Mouse (Mus musculus) forebrain, embryonic 14.5 days (tissue): Measurements from ENCODE around the gene 1700029I15Rik. TPM values are rescaled to one million over a fixed set of nuclear protein-coding genes. Genes with fewer than 3 reads are reported as not detected.

Experiments used
- ATAC-seq: fragments of 200-750 bp; cut with Nextera tagmentation; 2 replicates; pipeline ENCODE4 v1.8.0; 2017; ENCODE audit warnings: mild to moderate bottlenecking, moderate library complexity
- DNase-seq: peaks from one replicate; pipeline ENCODE4 v3.0.0-alpha.2; 2015; ENCODE audit warnings: low spot score
- H3K27ac ChIP-seq: fragments of 300-500 bp; sonication (generic); 2 replicates; pipeline ENCODE4 v1.5.1; 2014; ENCODE audit warnings: low read depth, mild to moderate bottlenecking, control low read depth, low read length, moderate library complexity
- H3K27me3 ChIP-seq: fragments of 300-500 bp; sonication (generic); replicated peaks from 2 replicates; pipeline ENCODE4 v1.6.1; 2014; ENCODE audit warnings: low read length, control low read depth, mixed read lengths; ENCODE audit not compliant: control insufficient read depth, insufficient read depth
- H3K36me3 ChIP-seq: fragments of 300-500 bp; sonication (generic); 2 replicates; pipeline ENCODE4 v1.6.1; 2014; ENCODE audit warnings: low read length, control low read depth; ENCODE audit not compliant: control insufficient read depth, insufficient read depth
- H3K4me1 ChIP-seq: fragments of 300-500 bp; sonication (generic); 2 replicates; pipeline ENCODE4 v1.6.1; 2014; ENCODE audit warnings: antibody characterized with exemption, low read length, control low read depth; ENCODE audit not compliant: control insufficient read depth, insufficient read depth
- H3K4me2 ChIP-seq: fragments of 300-500 bp; sonication (generic); 2 replicates; pipeline ENCODE4 v1.6.1; 2014; ENCODE audit warnings: mild to moderate bottlenecking, control low read depth, low read length
- H3K4me3 ChIP-seq: fragments of 300-500 bp; sonication (generic); 2 replicates; pipeline ENCODE4 v1.5.1; 2014; ENCODE audit warnings: low read depth, low read length, control low read depth
- H3K9ac ChIP-seq: fragments of 300-500 bp; sonication (generic); 2 replicates; pipeline ENCODE4 v1.6.1; 2014; ENCODE audit warnings: mild to moderate bottlenecking, low read length, control low read depth, moderate library complexity
- H3K9me3 ChIP-seq: fragments of 300-500 bp; sonication (generic); replicated peaks from 2 replicates; pipeline ENCODE4 v1.6.1; 2016; ENCODE audit warnings: low read length, control low read depth, mixed read lengths; ENCODE audit not compliant: control insufficient read depth
- WGBS: fragments of 180-500 bp; shearing (Covaris S2); extraction: QIAGEN DNeasy Blood & Tissue Kit; methylation state at CpG from one replicate; pipeline ENCODE4 v1.1.7; 2014; 5-methylcytosine and 5-hydroxymethylcytosine counted together
- polyA plus RNA-seq: library from polyadenylated mRNA; unstranded; fragments of >200 nt; fragmentation: Nextera tagmentation; extraction: Ambion mirVana; gene quantifications from 2 replicates; pipeline ENCODE4 v1.2.1, GENCODE M21; 2014

1700029I15Rik gene
- polyA plus RNA-seq, result 3.2 and 3.7 TPM in 2 replicates

DNA sequence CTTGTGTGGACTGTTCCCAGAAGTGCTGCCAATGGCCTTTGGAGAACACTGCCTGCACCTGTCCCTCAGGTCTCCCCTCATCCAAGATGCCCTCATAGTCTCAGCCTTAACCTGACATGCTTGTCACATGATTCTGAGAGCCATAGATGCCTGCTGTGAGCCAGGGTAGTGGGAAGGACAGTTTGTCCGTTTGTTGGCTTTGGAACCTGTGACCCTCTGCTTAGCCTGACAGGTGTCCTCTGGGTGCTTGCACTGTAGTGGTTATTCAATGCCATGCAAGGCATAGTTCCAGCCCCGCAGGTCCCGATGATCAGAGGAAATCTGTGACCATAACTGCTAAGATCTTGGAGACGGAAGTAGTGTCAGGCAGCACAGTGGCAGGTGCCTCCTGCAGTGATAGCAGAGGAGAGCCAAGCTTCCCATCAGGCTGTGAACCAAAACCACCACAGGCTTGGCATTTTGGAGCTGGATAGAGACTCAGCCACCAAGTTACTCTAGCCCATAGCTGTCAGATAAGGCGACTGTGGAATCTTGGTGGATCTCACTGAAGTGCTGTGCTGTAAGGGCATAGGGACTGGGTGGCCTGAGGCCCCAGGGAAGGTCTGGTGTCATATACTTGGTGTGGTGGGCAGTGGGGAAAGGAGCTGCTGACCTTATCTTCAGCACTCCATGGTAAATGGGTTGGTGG is at the start of gene 1700029I15Rik:
Gene 1700029I15Rik (plus strand): TSS at position 638 of the 688 bp plus-strand sequence.
- H3K9me3 ChIP-seq, result no peaks in the 10 kb centered on the region
- H3K4me3 ChIP-seq, result no peak within 1 kb of the TSS
- DNase-seq (no peak), ATAC-seq (no peak)
- H3K4me2 ChIP-seq, result no peak within 1 kb of the TSS
- H3K27me3 ChIP-seq, result no peaks in the 10 kb centered on the region
- H3K4me1 ChIP-seq, result no peaks in the 10 kb centered on the region
- H3K27ac ChIP-seq, result no peak within 1 kb of the TSS
- WGBS, result 90% methylated on average over 5 of the region's 5 CpGs
- no peak within 1 kb of the TSS for H3K9ac ChIP-seq
- H3K36me3 ChIP-seq, result peaks cover 95% of the 10 kb centered on the region

DNA sequence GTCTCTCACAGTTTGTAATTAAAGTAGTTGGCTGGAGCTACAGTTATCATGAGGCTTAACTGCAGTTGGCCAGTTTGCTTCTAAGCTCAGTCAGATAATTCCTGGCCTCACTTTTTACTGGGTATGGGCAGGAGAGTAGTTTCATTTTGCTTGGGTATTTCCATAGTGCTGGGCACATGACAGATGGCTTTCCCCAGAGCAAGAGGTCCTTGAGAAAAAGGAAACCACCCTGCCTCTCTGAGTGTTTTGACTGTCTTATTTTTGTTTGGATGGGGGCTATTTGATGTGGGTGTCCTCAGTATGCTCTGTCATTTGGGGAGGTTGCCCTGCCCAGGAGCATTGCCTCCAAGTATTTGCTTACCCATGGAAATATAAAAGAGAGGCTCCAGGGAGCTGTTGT is 39.9 kb upstream of the 1700029I15Rik start:
- DNase-seq (no peak), ATAC-seq (no peak)
- no peaks in the 10 kb centered on the region for H3K4me1 ChIP-seq
- H3K27ac ChIP-seq, result no peak overlapping the region
- no peak overlapping the region for H3K9ac ChIP-seq
- H3K27me3 ChIP-seq, result no peaks in the 10 kb centered on the region
- no peaks in the 10 kb centered on the region for H3K9me3 ChIP-seq
- H3K36me3 ChIP-seq, result peaks cover 37% of the 10 kb centered on the region
- H3K4me2 ChIP-seq, result no peak overlapping the region
- no peak overlapping the region for H3K4me3 ChIP-seq

DNA sequence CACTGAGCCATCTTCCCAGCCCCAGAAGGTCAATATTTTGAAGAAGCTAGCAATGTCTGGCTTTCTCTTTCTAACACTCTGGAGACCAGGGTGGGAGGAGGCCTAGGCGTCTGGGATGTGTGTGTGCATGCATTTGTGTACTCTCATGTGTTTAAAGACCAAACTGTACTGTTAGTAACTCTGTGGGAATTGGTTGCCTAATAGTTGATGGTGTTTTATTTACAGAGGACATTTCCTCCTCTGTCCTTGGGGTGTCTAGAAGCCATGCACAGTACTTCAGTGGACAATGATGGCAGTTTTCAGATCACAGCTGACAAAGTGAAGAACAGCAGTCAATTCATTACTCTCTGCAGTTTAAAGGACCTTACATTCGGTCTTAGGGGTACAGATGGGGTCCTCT is 35.1 kb upstream of the 1700029I15Rik start:
- Histone ChIP-seq H3K9ac (no peak overlapping the region), H3K4me1 (no peaks in the 10 kb centered on the region), H3K27me3 (no peaks in the 10 kb centered on the region), H3K4me3 (no peak overlapping the region), H3K27ac (no peak overlapping the region), H3K9me3 (no peaks in the 10 kb centered on the region), H3K4me2 (no peak overlapping the region), H3K36me3 (peaks cover 73% of the 10 kb centered on the region)
- WGBS, result 91% methylated on average over 2 of the region's 2 CpGs
- no peak for ATAC-seq
- no peak for DNase-seq

DNA sequence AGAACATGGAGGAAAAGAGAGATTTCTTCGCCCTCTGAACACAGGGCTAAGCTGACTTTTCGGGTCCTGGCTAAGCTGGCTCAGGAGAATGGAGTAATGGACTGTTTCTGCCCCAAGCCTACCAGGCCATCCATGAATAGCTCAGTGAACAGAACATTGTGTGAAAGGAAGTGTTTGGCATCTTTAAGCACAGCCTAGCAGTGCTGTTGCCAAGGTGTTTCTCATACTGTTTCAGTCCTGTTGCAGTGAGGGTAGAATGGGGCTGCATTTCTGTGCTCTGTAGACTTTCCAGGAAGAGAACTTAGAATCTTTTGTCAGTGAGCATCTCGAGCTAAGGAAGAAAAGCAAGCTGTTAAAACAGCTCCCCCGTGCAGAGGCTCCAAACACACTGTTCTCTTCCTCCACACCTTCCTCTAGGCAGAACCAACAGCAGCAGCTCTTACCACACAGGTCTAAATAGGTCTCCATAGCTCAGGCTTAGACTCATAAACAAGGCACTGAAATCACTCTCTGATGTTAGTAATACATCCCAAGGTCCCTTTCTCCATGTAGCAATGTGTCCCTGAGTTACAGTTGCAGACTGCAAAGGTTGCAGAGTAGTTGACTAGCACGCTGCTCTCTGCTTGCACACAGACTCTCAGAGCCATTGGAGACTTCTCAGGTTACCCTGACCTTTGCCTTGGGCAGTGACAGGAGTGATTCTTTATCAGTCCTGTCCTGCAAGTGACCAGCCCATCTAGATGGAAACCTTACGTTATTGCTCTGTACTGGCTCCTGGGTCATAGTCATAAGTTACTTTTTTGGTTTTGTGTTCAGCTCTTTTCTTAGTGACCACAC is 32.5 kb upstream of the 1700029I15Rik start:
- WGBS, result 78% methylated on average over 6 of the region's 6 CpGs
- no peaks in the 10 kb centered on the region for H3K4me1 ChIP-seq
- H3K27me3 ChIP-seq, result no peaks in the 10 kb centered on the region
- H3K4me3 ChIP-seq, result no peak overlapping the region
- H3K36me3 ChIP-seq, result peaks cover 75% of the 10 kb centered on the region
- ATAC-seq (no peak), DNase-seq (no peak)
- no peak overlapping the region for H3K4me2 ChIP-seq
- no peak overlapping the region for H3K9ac ChIP-seq
- no peaks in the 10 kb centered on the region for H3K9me3 ChIP-seq
- H3K27ac ChIP-seq, result no peak overlapping the region

DNA sequence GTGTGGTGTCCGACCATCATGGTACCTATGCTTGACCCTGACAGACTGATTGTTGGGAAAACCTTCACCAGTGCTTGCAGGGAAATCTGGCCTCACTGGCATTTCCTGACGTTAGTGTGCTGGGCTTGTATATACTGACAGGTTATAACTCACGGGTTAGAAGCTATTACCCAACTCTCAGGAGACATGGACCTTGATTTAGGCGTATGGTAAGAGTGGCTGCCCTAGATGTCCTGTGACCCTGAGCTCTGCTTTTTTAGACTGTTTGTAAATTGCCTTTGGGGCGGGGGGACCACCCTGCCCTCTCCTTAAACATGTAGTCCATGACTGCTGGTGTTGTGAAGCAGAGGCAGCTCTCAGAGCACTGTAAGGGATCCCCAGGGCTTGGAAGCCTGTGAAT is 31.7 kb upstream of the 1700029I15Rik start:
- 87% methylated on average over 5 of the region's 5 CpGs for WGBS
- H3K4me2 ChIP-seq, result no peak overlapping the region
- H3K4me3 ChIP-seq, result no peak overlapping the region
- H3K27me3 ChIP-seq, result no peaks in the 10 kb centered on the region
- H3K27ac ChIP-seq, result no peak overlapping the region
- DNase-seq, result no peak
- H3K36me3 ChIP-seq, result peaks cover 75% of the 10 kb centered on the region
- no peaks in the 10 kb centered on the region for H3K9me3 ChIP-seq
- H3K9ac ChIP-seq, result no peak overlapping the region
- no peak for ATAC-seq
- H3K4me1 ChIP-seq, result no peaks in the 10 kb centered on the region

DNA sequence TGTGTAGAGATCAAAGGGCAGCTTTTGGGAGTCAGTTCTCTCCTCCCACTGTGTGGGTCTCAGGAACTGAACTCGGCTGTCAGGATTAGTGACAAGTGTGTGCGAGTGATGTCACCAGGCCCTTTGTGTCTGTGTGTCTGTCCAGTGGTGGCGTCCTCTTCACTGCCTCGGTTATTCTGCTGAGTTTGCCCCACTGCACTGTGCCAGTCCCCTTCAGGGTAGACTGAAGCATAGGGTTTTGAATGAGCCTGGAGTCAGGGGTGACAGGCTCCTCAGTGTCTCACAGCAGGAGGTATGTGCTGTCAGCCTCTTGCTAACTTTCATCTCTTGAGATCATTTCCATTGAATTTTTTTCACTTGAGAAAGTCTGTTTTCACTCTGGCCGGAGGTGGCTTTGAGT is 28.9 kb upstream of the 1700029I15Rik start:
- Histone ChIP-seq H3K4me1 (no peaks in the 10 kb centered on the region), H3K27me3 (no peaks in the 10 kb centered on the region), H3K9me3 (no peaks in the 10 kb centered on the region), H3K9ac (no peak overlapping the region), H3K4me2 (no peak overlapping the region), H3K27ac (no peak overlapping the region), H3K36me3 (peaks cover 81% of the 10 kb centered on the region), H3K4me3 (no peak overlapping the region)
- 20% methylated on average over 5 of the region's 5 CpGs for WGBS
- DNase-seq (no peak), ATAC-seq (no peak)

DNA sequence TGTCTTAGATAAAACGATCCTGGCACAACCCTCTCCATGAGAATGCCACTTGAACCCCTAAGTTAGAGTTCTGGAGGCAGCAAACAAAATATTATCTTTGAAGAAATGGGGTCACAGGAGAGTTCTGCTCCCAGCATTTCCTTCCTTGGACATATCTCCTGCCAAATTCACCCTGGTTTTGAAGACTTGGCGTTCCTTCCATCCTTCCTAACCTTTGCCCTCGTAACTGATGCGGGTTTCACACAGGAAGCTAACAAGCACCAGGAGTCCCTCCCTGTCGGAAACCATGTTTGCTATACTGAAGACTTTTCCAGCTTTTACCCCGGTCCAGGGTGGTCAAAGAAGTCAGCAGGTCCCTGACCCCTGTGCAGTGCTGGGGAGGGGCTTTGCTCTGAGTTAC is 28.1 kb upstream of the 1700029I15Rik start:
- no peak for ATAC-seq
- Histone ChIP-seq H3K4me3 (no peak overlapping the region), H3K27me3 (no peaks in the 10 kb centered on the region), H3K36me3 (peaks cover 81% of the 10 kb centered on the region), H3K4me1 (no peaks in the 10 kb centered on the region), H3K9ac (no peak overlapping the region), H3K9me3 (no peaks in the 10 kb centered on the region), H3K4me2 (no peak overlapping the region), H3K27ac (no peak overlapping the region)
- no peak for DNase-seq
- 82% methylated on average over 6 of the region's 6 CpGs for WGBS

DNA sequence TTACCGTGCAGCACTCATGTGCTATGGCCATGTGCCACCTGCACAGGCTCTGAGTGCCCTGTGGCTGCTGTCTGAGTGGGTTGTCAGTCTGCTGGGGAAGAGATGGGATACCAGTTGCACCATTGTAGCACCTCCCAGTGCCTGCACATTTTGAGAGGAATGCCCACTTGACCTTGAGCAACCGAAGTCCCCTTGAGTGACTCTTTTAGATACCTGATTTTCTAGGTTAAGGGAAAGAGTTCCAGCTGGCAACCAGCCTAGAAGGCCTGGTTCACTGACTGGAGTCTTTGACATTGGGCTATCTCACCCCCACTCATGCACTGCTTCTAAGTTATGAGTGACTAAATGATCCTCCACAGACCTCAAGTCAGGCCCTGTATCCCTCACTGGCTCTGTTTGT is 23.0 kb upstream of the 1700029I15Rik start:
- H3K27me3 ChIP-seq, result no peaks in the 10 kb centered on the region
- no peaks in the 10 kb centered on the region for H3K9me3 ChIP-seq
- ATAC-seq (no peak), DNase-seq (no peak)
- H3K4me2 ChIP-seq, result no peak overlapping the region
- peaks cover 80% of the 10 kb centered on the region for H3K36me3 ChIP-seq
- H3K27ac ChIP-seq, result no peak overlapping the region
- H3K4me3 ChIP-seq, result no peak overlapping the region
- H3K4me1 ChIP-seq, result no peaks in the 10 kb centered on the region
- no peak overlapping the region for H3K9ac ChIP-seq
- 82% methylated on average over 2 of the region's 2 CpGs for WGBS
